Mouse (Mus musculus) stomach, postnatal 0 days (tissue): ENCODE data around the gene Col26a1. TPM values are rescaled to one million over a fixed set of nuclear protein-coding genes. Genes with fewer than 3 reads are reported as not detected.
A peak's percentile ranks its signal among the peaks of the same experiment; 100 is the strongest.

ENCODE experiments used
- ATAC-seq: fragments of 200-750 bp; cut with Nextera tagmentation; 2 replicates; pipeline ENCODE4 v1.8.0; 2017; ENCODE audit not compliant: low FRiP score, low TSS enrichment
- DNase-seq: peaks from one replicate; pipeline ENCODE4 v3.0.0-alpha.2; 2016; ENCODE audit warnings: low spot score
- H3K27ac ChIP-seq: fragments of 300-500 bp; sonication (generic); replicated peaks from 2 replicates; pipeline ENCODE4 v1.5.1; 2014; ENCODE audit warnings: mild to moderate bottlenecking, control low read depth
- H3K27me3 ChIP-seq: fragments of 300-500 bp; sonication (generic); 2 replicates; pipeline ENCODE4 v1.6.1; 2014; ENCODE audit warnings: low read length; ENCODE audit not compliant: control insufficient read depth, insufficient read depth
- H3K36me3 ChIP-seq: fragments of 300-500 bp; sonication (generic); 2 replicates; pipeline ENCODE4 v1.6.1; 2014; ENCODE audit warnings: low read length, mixed read lengths; ENCODE audit not compliant: control insufficient read depth, insufficient read depth
- H3K4me1 ChIP-seq: fragments of 300-500 bp; sonication (generic); replicated peaks from 2 replicates; pipeline ENCODE4 v1.6.1; 2014; ENCODE audit warnings: antibody characterized with exemption; ENCODE audit not compliant: control insufficient read depth, insufficient read depth
- H3K4me2 ChIP-seq: fragments of 300-500 bp; sonication (generic); replicated peaks from 2 replicates; pipeline ENCODE4 v1.6.1; 2014; ENCODE audit warnings: low read depth, mild to moderate bottlenecking, control low read depth, moderate library complexity
- H3K4me3 ChIP-seq: fragments of 300-500 bp; sonication (generic); 2 replicates; pipeline ENCODE4 v1.5.1; 2014; ENCODE audit warnings: low read depth, low read length, control low read depth
- H3K9ac ChIP-seq: fragments of 300-500 bp; sonication (generic); 2 replicates; pipeline ENCODE4 v1.6.1; 2014; ENCODE audit warnings: mild to moderate bottlenecking, low read length, control low read depth, mixed read lengths
- H3K9me3 ChIP-seq: fragments of 300-500 bp; sonication (generic); 2 replicates; pipeline ENCODE4 v1.6.1; 2016; ENCODE audit warnings: low read length; ENCODE audit not compliant: control insufficient read depth
- CTCF ChIP-seq: IDR thresholded peaks from 2 replicates; pipeline ENCODE4 v1.5.1; 2016; ENCODE audit warnings: antibody characterized with exemption, low read depth, mild to moderate bottlenecking, moderate library complexity
- EP300 ChIP-seq: optimal IDR thresholded peaks from 2 replicates; pipeline ENCODE3; 2016; ENCODE audit warnings: antibody characterized with exemption
- WGBS: fragments of 180-500 bp; shearing (Covaris S2); extraction: QIAGEN DNeasy Blood & Tissue Kit; methylation state at CpG from one replicate; pipeline ENCODE4 v1.1.7; 2014; 5-methylcytosine and 5-hydroxymethylcytosine counted together
- polyA plus RNA-seq: library from polyadenylated mRNA; unstranded; fragments of >200 nt; fragmentation: Nextera tagmentation; extraction: Ambion mirVana; gene quantifications from 2 replicates; pipeline ENCODE4 v1.2.1, GENCODE M21; 2015

Gene Col26a1
- polyA plus RNA-seq, 1 experiment from 2014 or later, result 2.9 TPM

GRCm38 (mm10) chr5:136805019-136805418 lies 78.0 kb downstream of the Col26a1 start:
- Histone ChIP-seq H3K27ac (no peak overlapping the region), H3K4me1 (0 out of 2 replicates have a peak, but pooled peaks cover 3% of the 10 kb centered on the region)
- no peak for DNase-seq

GRCm38 (mm10) chr5:136804246-136804645 lies 78.8 kb downstream of the Col26a1 start:
- no peak overlapping the region for H3K9ac ChIP-seq
- H3K4me3 ChIP-seq, result no peak overlapping the region
- ATAC-seq (no peak), DNase-seq (no peak)
- H3K4me1 ChIP-seq, result 0 out of 2 replicates have a peak, but pooled peaks cover 3% of the 10 kb centered on the region
- no peaks in the 10 kb centered on the region for H3K27me3 ChIP-seq
- 54% methylated on average over 1 of the region's 1 CpGs for WGBS
- TF ChIP-seq CTCF (no peak), EP300 (no peak)
- no peak overlapping the region for H3K4me2 ChIP-seq
- H3K27ac ChIP-seq, result no peak overlapping the region
- H3K36me3 ChIP-seq, result no peaks in the 10 kb centered on the region
- H3K9me3 ChIP-seq, result no peaks in the 10 kb centered on the region

More at GRCm38 (mm10) chr5:136805019-136805418, 78.0 kb downstream of the Col26a1 start:
- no peak overlapping the region for H3K9ac ChIP-seq
- no peaks in the 10 kb centered on the region for H3K9me3 ChIP-seq
- no peak overlapping the region for H3K4me2 ChIP-seq
- 55% methylated on average over 6 of the region's 6 CpGs for WGBS
- H3K4me3 ChIP-seq, result no peak overlapping the region
- no peaks in the 10 kb centered on the region for H3K36me3 ChIP-seq
- ATAC-seq, result no peak
- no peak for TF ChIP-seq CTCF
- TF ChIP-seq EP300, result no peak
- no peaks in the 10 kb centered on the region for H3K27me3 ChIP-seq

- Histone ChIP-seq H3K9ac (0 out of 2 replicates have a peak overlapping the region, but pooled peaks have one; percentile 35), H3K4me2 (peak overlapping the region; percentile 48), H3K9me3 (no peaks in the 10 kb centered on the region), H3K4me1 (0 out of 2 replicates have a peak, but pooled peaks cover 3% of the 10 kb centered on the region), H3K27ac (no peak overlapping the region), H3K27me3 (no peaks in the 10 kb centered on the region), H3K36me3 (no peaks in the 10 kb centered on the region), H3K4me3 (no peak overlapping the region)
- ATAC-seq (no peak), DNase-seq (peak; percentile 59)
- no peak for TF ChIP-seq CTCF
- no peak for TF ChIP-seq EP300
- 8% methylated on average over 17 of the region's 17 CpGs for WGBS
Observed at GRCm38 (mm10) chr5:136802732-136803131, 80.3 kb downstream of the Col26a1 start.

GRCm38 (mm10) chr5:136796917-136797316 lies 86.1 kb downstream of the Col26a1 start:
- ATAC-seq (no peak), DNase-seq (no peak)
- Histone ChIP-seq H3K4me2 (no peak overlapping the region), H3K9ac (no peak overlapping the region), H3K36me3 (no peaks in the 10 kb centered on the region), H3K27ac (no peak overlapping the region), H3K4me1 (no peaks in the 10 kb centered on the region), H3K27me3 (no peaks in the 10 kb centered on the region), H3K4me3 (no peak overlapping the region), H3K9me3 (no peaks in the 10 kb centered on the region)
- WGBS, result 22% methylated on average over 2 of the region's 2 CpGs
- no peak for TF ChIP-seq CTCF
- no peak for TF ChIP-seq EP300

- Histone ChIP-seq H3K4me3 (no peak overlapping the region), H3K9me3 (no peaks in the 10 kb centered on the region), H3K4me2 (no peak overlapping the region), H3K9ac (no peak overlapping the region), H3K27me3 (no peaks in the 10 kb centered on the region), H3K4me1 (no peaks in the 10 kb centered on the region), H3K36me3 (no peaks in the 10 kb centered on the region), H3K27ac (no peak overlapping the region)
- TF ChIP-seq CTCF, result no peak
- no peak for TF ChIP-seq EP300
- ATAC-seq (no peak), DNase-seq (no peak)
- WGBS, result 89% methylated on average over 15 of the region's 15 CpGs
Observed at GRCm38 (mm10) chr5:136793807-136794206, 89.2 kb downstream of the Col26a1 start.

GRCm38 (mm10) chr5:136792541-136792940 lies 90.5 kb downstream of the Col26a1 start:
- Histone ChIP-seq H3K4me1 (no peaks in the 10 kb centered on the region), H3K36me3 (no peaks in the 10 kb centered on the region), H3K4me3 (no peak overlapping the region), H3K9me3 (no peaks in the 10 kb centered on the region), H3K4me2 (no peak overlapping the region), H3K27me3 (no peaks in the 10 kb centered on the region), H3K27ac (no peak overlapping the region), H3K9ac (no peak overlapping the region)
- TF ChIP-seq EP300 (no peak), CTCF (no peak)
- WGBS, result 77% methylated on average over 10 of the region's 10 CpGs
- ATAC-seq (no peak), DNase-seq (no peak)
